Mouse (Mus musculus) mouse embryonic stem cell (cell line): ENCODE data around the gene Nup188.

Source experiments
- in situ Hi-C, 2 experiments: fragments of 300-500 bp; cut with MboI; formaldehyde crosslinking; loops; 1 replicate in 1 of 2; 3 replicates in 1 of 2; pipeline ENCODE4 v1.14.3; 2019 to 2020; ENCODE audit warnings: low sequenced_read_pairs in 2 of 2, low pct_unique_long_range_greater_than_20kb in 1 of 2, mixed read lengths in 1 of 2; ENCODE audit not compliant: unreplicated experiment in 1 of 2

Gene Nup188

DNA sequence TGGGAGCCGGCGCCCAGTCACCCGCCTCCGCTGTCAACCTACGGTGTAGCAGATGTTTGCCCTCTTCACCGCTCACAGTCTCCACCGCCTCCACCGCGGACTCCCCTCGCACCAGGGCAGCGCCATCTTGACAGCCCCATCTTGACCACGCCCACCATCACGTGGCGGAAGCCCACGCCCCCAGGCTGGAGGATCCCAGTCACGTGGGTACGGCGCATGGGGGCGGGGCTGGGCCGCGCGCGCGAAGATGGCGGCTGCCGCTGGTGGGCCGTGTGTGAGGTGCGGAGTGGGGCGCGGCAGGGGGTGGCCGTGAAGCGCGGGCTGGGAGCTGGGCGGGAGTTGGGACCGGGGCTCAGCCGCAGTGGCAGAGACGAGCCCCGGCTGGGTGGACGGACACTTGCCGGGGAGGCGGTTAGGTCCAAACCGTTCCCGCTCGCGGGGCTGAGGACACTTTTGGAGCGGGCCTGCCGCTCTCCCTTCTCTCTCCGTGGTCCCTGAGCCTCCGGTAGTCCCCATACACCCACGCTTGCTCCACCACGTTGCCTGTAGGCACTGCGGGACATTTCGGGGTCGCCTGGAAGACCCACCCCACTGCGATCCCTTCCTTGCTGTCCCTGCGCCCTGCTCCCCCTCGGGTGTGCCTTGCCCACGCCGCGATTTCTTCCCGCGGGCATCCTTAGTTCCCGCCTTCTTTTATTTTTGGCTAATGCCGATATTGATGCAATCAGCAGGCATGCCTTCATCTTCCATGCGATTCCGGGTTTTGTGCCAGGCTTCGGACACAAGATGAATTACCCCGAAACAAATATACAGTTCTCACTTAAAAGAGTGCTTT, at the start of gene Nup188, which contains the start of gene Dolk:
Gene Nup188, plus strand, starts transcription at position 206 of the 835 bp plus-strand sequence.
Gene Dolk, minus strand, starts transcription at position 143 of the 835 bp plus-strand sequence.
- in situ Hi-C loops: no loop called here

DNA sequence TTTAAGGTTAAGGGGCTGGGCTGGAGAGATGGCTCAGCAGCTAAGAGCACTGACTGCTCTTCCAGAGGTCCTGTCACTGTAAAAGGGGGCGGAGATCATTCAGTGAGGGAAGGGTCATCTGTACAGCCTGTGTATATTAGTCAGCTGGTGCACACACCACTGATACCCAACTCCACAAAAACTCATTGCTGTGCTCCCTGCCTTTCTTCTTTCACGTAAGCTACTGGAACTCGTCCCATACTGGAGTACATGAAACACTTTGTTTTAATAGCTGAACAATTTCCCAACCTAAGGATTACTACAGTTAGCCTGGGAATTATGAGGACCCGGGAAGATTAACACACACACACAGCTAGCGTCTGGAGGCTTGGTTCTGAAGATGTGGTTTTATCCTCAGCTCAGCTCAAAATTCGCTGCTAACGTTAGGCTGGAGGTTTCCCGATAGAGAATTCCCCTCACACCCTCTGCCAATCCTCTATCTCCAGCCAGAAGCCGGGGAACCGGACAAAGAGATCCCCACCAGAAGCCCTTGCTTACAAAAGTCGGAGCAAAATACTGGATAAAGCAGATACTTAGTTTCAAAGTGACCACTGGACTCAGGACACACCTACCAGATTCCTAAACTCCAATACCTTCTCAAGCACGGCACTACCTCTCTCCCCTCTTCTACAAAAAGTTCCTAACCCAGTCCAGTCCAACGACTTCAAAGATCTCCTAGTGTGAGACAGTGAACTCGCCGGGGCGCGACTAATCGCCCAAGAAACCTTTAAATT, 49.6 kb upstream of the Nup188 start:
- in situ Hi-C loops: no loop called here

DNA sequence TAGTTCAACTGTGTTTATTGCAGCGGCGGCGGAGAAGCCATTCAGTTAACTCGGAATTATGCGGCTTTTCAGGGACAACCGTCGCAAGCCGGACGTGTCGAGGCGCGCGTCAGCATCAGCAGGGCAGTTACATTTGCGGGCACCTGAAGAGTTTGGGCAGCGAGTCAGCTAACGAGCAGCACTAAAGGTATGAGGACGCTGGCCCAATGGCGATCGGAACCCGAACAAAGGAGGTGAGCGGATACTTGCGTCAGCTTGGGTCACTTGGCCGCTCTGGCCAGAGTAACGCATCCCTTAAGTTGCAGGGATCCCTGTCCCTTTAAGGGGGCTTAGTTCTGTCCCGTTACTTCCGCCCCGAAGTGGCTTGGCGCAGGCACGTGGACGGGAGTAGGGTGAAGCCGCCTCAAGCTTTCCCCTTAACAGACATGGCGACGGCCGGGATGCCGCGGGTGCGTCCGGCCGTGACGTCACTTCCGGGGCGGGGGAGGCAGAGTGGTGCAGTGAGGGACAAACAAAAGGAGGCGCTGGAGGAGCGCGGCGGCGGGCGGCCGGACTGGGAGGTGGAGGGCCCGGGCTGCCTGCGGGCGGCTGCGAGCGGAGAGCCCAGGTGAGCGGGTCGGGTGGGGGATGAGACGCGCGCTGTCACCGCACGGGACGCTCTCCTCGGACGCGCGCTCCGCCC, 48.9 kb upstream of the Nup188 start, which contains the start of gene Lrrc8a:
Gene Lrrc8a, plus strand, starts transcription at position 517 of the 682 bp plus-strand sequence.
- in situ Hi-C loops: no loop called here

DNA sequence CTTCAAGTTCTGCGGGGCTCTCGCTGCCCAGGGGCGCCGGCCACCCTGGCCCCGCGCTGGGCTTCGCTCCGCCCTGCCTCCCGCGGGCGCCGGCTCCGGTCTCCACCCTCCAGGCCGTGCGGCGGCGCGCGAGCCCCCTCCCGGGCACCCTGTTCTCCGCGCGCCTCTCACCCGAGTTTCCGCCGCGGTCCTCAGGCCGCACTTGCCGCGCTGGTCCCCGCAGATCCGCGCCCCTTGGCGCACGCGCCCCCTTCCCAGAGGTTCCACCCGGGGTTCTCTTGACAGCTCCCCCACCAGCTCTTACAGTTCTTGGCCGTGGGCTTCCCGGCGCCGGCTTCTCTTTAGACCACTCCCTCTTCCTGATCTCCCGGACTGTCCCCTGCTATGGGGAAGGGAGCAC, 48.3 kb upstream of the Nup188 start:
- in situ Hi-C loops: no loop called here

DNA sequence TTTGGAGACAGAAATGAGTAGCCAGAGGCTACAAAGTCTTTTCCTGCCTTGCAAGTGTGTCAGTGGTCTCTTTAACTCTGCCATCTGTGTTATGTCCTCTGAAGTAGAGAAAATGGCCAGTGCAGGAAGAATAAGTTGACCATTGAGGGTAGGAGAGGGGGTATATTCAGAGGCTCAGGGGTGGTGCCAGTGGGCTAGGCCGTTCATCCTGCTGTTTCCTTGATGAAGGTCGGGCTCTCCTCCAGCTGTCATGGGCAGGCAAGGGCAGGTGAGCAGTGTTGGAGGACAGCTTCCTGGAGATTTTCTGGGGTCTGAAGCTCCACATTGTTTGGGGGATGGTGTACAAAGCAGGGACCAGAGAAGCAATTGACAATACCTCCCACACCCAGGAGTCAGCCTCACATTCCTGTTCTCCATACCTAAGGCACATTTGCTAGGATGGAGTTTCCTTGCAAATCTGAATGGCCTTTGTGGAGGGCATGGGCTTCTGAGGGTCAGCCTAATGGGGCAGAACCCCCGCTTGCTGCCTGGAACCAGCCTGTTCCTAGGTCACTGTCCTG, 47.2 kb upstream of the Nup188 start:
- in situ Hi-C loops: no loop called here

DNA sequence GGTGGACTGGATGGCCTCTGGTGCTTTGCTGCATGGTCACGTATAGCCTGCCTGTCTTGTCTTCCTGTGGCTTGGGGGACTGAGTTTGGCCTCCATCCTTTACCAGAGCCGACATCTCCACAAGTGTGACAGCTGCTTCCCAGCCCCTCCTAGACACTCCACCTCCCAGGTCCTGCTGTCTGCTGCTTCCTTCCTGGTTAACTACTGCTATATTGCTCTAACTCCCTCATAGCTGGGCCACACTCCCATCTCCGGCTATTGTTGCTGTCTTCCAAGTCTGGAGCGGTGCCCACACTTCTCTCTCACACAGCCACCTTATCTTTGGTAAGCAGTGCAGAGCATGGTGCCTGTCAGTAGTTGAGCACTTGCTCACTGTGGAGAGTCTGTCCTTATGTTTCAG, 46.4 kb upstream of the Nup188 start:
- in situ Hi-C loops: loop anchor here in 1 of 2 experiments (5.0 kb wide), 1 partner anchor 32 kb away; the partner anchor contains the start of gene Kyat1

DNA sequence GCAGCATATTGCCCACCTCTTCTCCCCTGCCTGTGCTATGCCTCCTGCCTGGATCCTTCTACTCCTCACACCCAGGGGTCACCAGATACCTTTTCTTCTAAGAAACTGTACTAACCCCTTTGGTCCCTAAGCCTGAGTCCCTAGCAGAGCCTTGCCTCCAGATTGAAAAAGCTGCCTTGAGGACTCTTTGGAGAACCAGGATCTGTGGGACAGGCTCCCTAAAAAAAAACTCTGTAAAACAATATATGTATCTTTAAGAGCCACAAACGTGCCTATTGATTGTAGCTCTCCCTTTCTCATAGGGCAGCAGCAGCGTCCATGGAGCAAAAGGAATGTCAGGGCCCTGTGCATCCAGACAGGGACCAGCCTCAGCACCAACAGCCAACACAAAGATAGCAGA, 45.9 kb upstream of the Nup188 start, which contains the start of gene Gm28035:
Gene Gm28035, plus strand, starts transcription at position 301 of the 400 bp plus-strand sequence.
- in situ Hi-C loops: loop anchor here in 1 of 2 experiments (5.0 kb wide), 1 partner anchor 33 kb away; the partner anchor contains the start of gene Kyat1

DNA sequence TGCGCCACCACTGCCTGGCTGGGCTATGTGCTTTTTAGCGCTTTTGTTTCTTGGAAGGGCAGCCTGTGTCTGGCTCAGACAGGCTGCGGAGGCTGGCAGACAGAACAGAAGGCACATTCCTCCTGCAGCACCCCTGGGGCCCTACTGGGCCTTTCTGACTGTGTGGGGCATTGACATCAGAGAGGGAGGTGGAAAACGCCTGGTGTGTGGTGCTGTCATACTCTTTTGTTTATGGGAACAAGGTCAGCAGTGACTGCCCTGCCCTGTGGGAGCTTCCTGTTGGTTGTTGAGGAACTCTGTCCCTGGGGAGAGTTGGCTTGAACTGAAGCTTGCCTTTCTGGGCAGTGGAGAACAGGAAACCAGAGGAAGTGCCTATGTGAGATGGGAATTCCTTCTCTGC, 43.7 kb upstream of the Nup188 start:
- in situ Hi-C loops: loop anchor here in 1 of 2 experiments (5.0 kb wide), 1 partner anchor 35 kb away; the partner anchor contains the start of gene Kyat1

DNA sequence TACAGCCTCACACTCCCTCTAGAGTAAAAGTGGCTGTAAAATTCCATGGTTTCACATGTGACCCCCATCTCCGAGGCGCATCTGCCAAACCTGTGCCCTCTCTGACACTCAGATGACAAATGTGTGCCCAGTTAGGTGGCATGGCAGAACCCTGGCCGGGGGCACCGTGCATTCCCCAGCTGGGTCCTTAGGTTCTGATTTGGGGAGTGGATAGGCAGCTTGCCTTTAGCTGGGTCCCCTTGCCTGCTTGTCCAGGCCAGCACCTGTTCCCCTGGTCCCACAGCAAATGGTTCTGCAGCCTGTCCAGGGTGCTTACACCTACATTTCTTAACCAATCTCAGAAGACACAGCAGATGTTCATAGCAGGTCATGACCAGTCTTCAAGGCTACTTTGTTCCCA, 42.8 kb upstream of the Nup188 start:
- in situ Hi-C loops: loop anchor here in 1 of 2 experiments (5.0 kb wide), 1 partner anchor 36 kb away; the partner anchor contains the start of gene Kyat1

DNA sequence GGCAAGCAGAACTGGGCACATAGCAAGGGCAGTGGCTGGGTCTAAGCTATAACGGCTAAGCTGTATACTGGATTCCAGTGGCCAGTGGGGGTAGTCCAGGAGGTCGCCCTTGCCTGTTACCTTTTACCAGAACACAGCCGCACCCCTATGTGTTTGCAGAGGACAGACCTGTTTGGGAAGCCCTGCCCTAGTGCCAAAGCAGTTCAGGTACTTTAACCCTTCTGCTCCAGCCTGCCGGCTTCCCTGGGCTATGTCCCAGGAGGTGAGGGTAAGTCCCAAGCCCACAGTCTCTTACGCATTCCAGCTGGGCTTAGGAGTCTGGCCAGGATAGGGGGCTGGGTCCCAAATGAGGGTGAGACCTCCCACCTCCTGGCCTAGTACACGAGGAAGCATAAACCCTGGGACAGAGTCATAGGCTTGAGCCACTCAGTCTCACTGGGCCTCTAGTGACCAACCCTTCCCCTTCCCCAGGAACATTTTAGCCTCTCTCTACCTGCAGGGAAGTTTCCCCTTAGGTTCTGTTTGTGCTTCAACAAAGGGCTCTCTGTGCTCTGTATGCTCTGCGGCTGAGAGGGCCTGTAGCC, 41.5 kb upstream of the Nup188 start:
- in situ Hi-C loops: loop anchor here in 1 of 2 experiments (5.0 kb wide), 1 partner anchor 37 kb away; the partner anchor contains the start of gene Kyat1

DNA sequence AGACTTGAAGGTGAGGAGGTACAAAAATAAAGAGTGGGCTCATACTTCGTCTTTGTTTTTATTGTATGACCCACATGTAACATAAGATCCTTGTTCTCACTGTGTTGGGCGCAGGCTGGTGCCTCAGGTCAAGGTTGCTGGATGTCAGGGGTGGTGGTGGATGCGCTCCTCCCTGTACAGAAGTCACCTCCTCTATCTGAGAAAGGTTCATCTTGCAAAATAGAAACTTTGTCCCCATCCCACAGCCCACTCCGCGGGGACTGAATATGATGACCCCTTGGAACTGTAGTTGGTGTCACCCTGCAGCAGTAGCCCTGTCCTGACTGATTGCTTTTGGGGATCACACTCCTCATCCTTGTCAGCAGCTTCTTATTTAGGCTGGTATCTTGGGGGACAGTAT, 39.2 kb upstream of the Nup188 start:
- in situ Hi-C loops: no loop called here

DNA sequence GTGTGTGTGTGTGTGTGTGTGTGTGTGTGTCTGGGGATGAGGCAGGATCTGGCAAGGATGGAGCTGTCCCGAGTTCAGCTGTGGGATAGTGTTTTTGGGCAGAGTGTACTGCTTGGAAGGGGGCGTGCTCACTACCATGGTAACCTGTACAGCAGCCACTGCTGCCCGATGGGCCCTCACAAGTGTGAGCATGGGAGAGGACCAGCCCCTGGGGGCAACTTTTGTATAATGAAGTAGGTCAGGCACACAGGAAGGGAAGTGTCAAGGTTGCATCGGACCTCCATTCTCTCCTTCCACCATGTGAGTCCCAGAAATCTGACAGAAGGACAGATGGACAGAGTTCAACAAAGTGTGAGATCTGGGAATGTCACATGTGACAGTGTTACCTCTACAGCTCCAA, 38.5 kb upstream of the Nup188 start:
- in situ Hi-C loops: no loop called here

DNA sequence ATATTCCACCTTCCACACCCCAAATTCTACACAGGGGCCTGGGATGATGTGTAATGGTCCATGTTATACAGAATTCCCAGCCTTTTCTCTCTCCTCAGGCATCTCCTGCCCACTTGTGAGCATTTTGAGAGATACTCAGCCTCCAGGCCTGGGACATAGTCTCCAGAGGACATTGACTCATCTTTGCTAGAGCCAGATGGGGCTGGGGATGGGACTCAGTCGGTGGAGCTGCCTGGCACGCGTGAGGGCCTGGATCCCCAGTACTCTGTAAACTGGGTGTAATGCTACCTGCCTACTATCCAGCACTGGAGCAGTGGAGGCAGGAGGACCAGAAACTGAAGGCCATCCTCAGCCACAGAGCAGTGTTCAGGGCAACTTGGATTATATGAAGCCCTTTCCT, 37.0 kb upstream of the Nup188 start:
- in situ Hi-C loops: no loop called here

DNA sequence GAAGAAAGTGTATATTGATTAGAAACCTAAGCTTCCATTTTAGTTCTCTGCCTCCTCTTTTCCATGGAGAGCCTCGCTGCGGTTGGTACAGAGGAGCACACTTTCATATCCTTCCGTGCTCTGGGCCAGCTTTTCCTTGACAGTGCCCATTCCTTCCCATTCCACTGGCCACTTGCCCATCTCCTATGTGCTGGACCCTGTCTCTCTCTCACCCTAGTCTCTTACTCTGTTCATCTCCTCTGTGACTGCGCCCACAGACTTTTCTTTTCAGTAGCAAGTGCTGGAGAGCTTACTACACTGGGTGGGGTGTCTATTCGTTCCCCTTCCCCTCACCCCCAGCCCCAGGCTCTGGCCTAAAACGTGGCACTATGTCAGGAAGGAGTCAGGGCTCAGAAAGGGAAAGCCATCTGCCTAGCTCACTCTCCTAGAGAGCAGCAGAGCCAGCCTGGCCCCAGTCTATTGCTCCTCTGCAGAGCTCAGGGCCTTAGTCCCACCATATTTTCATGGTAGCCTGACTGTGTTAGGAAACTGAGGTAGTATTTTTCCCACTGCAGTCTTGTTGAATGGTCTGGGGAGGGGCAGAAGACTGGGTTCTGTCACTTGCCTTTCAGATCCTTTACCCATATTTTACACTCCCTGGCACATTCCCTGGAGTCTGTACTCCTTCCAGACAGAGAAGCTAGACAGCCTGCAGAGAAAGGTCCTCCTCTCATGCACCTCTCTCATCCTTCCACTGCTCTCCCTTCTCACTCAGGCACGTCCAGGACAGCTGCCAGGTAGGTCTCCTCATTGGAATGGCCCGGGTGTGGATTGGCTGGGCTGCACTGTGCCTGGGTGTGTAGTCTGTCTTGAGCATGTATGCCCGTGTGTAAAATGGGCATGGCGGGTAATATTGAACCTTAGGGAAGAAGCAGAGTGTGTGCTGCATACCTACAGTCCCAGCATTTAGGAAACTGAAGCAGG, 35.8 kb upstream of the Nup188 start:
- in situ Hi-C loops: no loop called here

DNA sequence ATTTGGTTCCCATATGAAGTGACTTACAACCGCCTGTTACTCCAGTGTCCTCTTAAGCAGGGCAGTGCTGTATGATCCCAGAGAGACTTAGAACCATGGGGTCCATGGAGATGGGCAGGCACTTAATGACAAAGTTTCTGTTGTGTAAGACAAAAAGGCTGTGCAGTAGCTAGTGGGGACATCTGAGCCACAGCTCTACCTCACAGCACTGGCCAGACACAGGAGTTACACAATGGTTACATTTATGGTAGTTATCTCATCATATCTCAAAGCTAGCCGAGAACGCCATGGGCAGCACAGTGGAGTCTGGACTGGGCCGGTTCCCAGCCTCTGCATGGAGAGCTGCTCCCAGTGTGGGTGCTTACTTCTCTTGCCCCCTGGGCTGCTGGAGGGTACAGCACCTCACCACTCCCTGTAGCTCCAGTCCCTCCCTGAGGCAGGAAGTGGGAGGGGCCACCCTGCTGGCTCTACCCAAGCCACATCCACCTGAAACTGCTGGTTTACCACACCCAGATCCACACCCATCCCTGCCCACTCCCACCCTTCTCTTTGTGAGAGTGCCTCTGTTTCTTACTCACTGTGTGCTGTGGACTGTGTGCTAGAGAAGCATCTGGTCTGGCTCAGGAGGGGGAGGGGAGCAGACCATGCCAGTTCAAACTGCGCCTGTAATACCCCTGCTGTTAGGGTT, 34.6 kb upstream of the Nup188 start:
- in situ Hi-C loops: no loop called here

DNA sequence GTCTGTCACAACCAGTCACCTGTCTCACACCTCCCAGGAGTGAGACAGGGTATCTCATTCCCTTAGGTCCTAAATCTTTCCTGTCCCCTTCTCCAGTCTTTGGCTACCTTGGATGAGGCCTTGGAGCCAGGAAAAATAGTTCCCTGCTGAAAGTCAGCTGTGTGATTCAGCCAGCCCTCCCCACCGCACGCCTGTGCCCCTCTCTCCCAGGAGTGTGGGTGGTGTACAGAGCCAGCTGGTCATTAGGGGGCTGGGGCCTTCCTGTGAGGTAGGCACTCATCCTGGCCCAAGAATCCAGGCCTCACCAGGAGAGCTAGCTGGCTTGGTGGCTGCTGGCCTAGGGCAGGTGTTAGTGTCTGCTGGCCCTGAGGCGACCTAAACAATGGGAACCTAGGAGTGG, 33.7 kb upstream of the Nup188 start:
- in situ Hi-C loops: no loop called here
